Mouse (Mus musculus): ENCODE data around the gene Pcbp2. TPM values are rescaled to one million over a fixed set of nuclear protein-coding genes. Genes with fewer than 3 reads are reported as not detected.

Pcbp2 gene
- polyA plus RNA-seq, 1 experiment from 2014 or later, result 191 TPM

DNA sequence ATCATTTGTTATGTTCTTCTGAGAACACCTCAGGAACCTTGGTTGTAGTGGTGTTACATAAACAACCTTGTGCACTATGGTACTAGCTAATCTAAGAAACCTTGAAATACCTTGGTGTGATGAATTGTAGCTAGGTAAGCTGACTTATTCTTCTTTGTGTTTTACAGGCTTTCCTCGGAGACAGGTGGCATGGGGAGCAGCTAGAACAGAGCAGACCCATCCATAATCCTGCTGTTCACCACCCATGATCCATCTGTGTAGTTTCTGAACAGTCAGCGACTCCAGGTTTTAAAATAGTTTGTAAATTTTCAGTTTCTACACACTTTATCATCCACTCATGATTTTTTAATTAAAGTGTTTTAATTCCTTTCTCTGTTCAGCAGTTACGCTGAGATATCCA is 28.0 kb downstream of the Pcbp2 start:
- 91% methylated on average over 3 of the region's 3 CpGs for WGBS
- no peak for DNase-seq (ENCODE audit: low spot score)

GRCm38 (mm10) chr15:102499370-102499769 is 29.0 kb downstream of the Pcbp2 start:
- ATAC-seq (replicated peaks; ENCODE audit: low FRiP score, low read depth) (no peak), DNase-seq (ENCODE audit: low spot score) (no peak)
- no peaks in the 10 kb centered on the region for H3K4me1 ChIP-seq (replicated peaks; ENCODE audit: insufficient read depth, low read length)
- no peak overlapping the region for H3K9ac ChIP-seq (ENCODE audit: low read depth, low read length)
- TF ChIP-seq CTCF (IDR thresholded peaks at IDR 0.05; ENCODE audit: low read depth), result no peak
- H3K9me3 ChIP-seq (replicated peaks; ENCODE audit: low read length), result no peaks in the 10 kb centered on the region
- WGBS, result 60% methylated on average over 3 of the region's 3 CpGs
- H3K36me3 ChIP-seq (ENCODE audit: insufficient read depth, low read length), result peaks cover 60% of the 10 kb centered on the region
- no peak overlapping the region for H3K4me3 ChIP-seq (replicated peaks; ENCODE audit: low read depth, low read length)
- H3K27ac ChIP-seq, result no peak overlapping the region
- H3K27me3 ChIP-seq (ENCODE audit: insufficient read depth, low read length), result no peaks in the 10 kb centered on the region
- no peak overlapping the region for H3K4me2 ChIP-seq (ENCODE audit: low read length)

More for the DNA sequence above, 28.0 kb downstream of the Pcbp2 start:
- no peak overlapping the region for H3K27ac ChIP-seq
- no peak overlapping the region for H3K4me2 ChIP-seq (ENCODE audit: low read length)
- no peak for TF ChIP-seq CTCF (IDR thresholded peaks at IDR 0.05; ENCODE audit: low read depth)
- ATAC-seq (replicated peaks; ENCODE audit: low FRiP score, low read depth), result no peak
- peaks cover 59% of the 10 kb centered on the region for H3K36me3 ChIP-seq (ENCODE audit: insufficient read depth, low read length)
- no peak overlapping the region for H3K9ac ChIP-seq (ENCODE audit: low read depth, low read length)
- no peaks in the 10 kb centered on the region for H3K4me1 ChIP-seq (replicated peaks; ENCODE audit: insufficient read depth, low read length)
- H3K4me3 ChIP-seq (replicated peaks; ENCODE audit: low read depth, low read length), result no peak overlapping the region
- H3K9me3 ChIP-seq (replicated peaks; ENCODE audit: low read length), result no peaks in the 10 kb centered on the region
- H3K27me3 ChIP-seq (ENCODE audit: insufficient read depth, low read length), result no peaks in the 10 kb centered on the region

DNA sequence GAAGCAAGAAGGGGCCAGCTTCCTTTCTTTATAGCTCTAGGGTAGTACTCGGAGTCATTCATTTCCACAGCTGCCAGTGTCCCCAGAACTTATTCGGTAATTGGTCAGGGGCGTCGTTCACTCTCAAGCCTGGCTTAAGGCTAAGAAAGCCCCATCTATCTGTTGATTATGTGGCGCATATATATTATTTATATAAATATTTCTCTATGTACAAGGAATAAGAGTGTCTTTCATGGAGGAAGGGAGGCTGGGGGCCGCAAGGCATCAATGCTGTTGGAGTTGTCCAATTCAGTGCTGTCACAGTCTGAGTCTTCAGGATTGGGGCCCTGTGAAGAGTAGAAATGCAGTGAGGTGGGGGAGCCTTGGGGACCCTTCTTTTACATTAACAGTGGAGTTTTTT is 29.5 kb downstream of the Pcbp2 start:
- Histone ChIP-seq H3K9me3 (replicated peaks; ENCODE audit: low read length) (no peaks in the 10 kb centered on the region), H3K36me3 (ENCODE audit: insufficient read depth, low read length) (peaks cover 59% of the 10 kb centered on the region), H3K9ac (ENCODE audit: low read depth, low read length) (no peak overlapping the region), H3K4me1 (replicated peaks; ENCODE audit: insufficient read depth, low read length) (no peaks in the 10 kb centered on the region), H3K27me3 (ENCODE audit: insufficient read depth, low read length) (no peaks in the 10 kb centered on the region), H3K27ac (no peak overlapping the region), H3K4me2 (ENCODE audit: low read length) (no peak overlapping the region), H3K4me3 (replicated peaks; ENCODE audit: low read depth, low read length) (no peak overlapping the region)
- 88% methylated on average over 6 of the region's 6 CpGs for WGBS
- ATAC-seq (replicated peaks; ENCODE audit: low FRiP score, low read depth) (no peak), DNase-seq (ENCODE audit: low spot score) (no peak)
- no peak for TF ChIP-seq CTCF (IDR thresholded peaks at IDR 0.05; ENCODE audit: low read depth)

DNA sequence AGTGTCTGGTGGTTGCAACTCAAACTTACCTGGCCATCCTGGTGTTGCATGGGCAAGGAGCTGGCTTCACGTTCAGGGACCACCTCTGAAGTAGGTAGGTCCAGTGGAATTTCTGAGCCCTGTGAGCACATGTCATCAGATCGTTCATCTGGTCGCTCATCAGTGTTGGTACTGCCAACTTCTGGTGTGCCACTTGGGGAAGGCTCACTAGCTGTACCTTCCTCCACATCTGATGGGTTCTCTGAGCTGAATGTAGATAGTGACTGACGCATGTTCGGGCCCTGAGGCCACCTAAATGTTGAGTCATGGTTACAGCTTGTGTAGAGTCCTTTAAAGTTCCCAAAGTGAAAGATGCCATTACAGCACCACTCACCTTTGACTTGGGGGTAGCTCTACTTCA is 30.1 kb downstream of the Pcbp2 start:
- Histone ChIP-seq H3K4me1 (replicated peaks; ENCODE audit: insufficient read depth, low read length) (no peaks in the 10 kb centered on the region), H3K4me3 (replicated peaks; ENCODE audit: low read depth, low read length) (no peak overlapping the region), H3K27ac (no peak overlapping the region), H3K9ac (ENCODE audit: low read depth, low read length) (no peak overlapping the region), H3K4me2 (ENCODE audit: low read length) (no peak overlapping the region), H3K9me3 (replicated peaks; ENCODE audit: low read length) (no peaks in the 10 kb centered on the region), H3K27me3 (ENCODE audit: insufficient read depth, low read length) (no peaks in the 10 kb centered on the region), H3K36me3 (ENCODE audit: insufficient read depth, low read length) (peaks cover 59% of the 10 kb centered on the region)
- TF ChIP-seq CTCF (IDR thresholded peaks at IDR 0.05; ENCODE audit: low read depth), result no peak
- ATAC-seq (replicated peaks; ENCODE audit: low FRiP score, low read depth) (no peak), DNase-seq (ENCODE audit: low spot score) (no peak)
- 87% methylated on average over 5 of the region's 5 CpGs for WGBS

- Histone ChIP-seq H3K36me3 (ENCODE audit: insufficient read depth, low read length) (peaks cover 56% of the 10 kb centered on the region), H3K4me2 (ENCODE audit: low read length) (no peak overlapping the region), H3K4me3 (replicated peaks; ENCODE audit: low read depth, low read length) (no peak overlapping the region), H3K9ac (ENCODE audit: low read depth, low read length) (no peak overlapping the region), H3K27ac (no peak overlapping the region), H3K27me3 (ENCODE audit: insufficient read depth, low read length) (no peaks in the 10 kb centered on the region), H3K4me1 (replicated peaks; ENCODE audit: insufficient read depth, low read length) (no peaks in the 10 kb centered on the region), H3K9me3 (replicated peaks; ENCODE audit: low read length) (no peaks in the 10 kb centered on the region)
- ATAC-seq (replicated peaks; ENCODE audit: low FRiP score, low read depth) (0 out of 2 replicates have a peak, but pooled peaks have one; percentile 15), DNase-seq (ENCODE audit: low spot score) (no peak)
- TF ChIP-seq CTCF (IDR thresholded peaks at IDR 0.05; ENCODE audit: low read depth), result no peak
- 88% methylated on average over 19 of the region's 19 CpGs for WGBS
Observed at GRCm38 (mm10) chr15:102501084-102501814, 30.9 kb downstream of the Pcbp2 start.

GRCm38 (mm10) chr15:102502254-102502840 is 32.0 kb downstream of the Pcbp2 start:
- no peak; the same call in 1 of the 2 replicates for ATAC-seq (replicated peaks; ENCODE audit: low FRiP score, low read depth)
- H3K27me3 ChIP-seq (ENCODE audit: insufficient read depth, low read length), result no peaks in the 10 kb centered on the region
- TF ChIP-seq CTCF (IDR thresholded peaks at IDR 0.05; ENCODE audit: low read depth), result no peak
- peaks cover 54% of the 10 kb centered on the region for H3K36me3 ChIP-seq (ENCODE audit: insufficient read depth, low read length)
- H3K4me2 ChIP-seq (ENCODE audit: low read length), result no peak overlapping the region
- no peak overlapping the region for H3K27ac ChIP-seq
- H3K4me3 ChIP-seq (replicated peaks; ENCODE audit: low read depth, low read length), result no peak overlapping the region
- H3K9me3 ChIP-seq (replicated peaks; ENCODE audit: low read length), result no peaks in the 10 kb centered on the region
- WGBS, result 62% methylated on average over 9 of the region's 9 CpGs
- no peak overlapping the region for H3K9ac ChIP-seq (ENCODE audit: low read depth, low read length)
- DNase-seq (ENCODE audit: low spot score), result peak; percentile 29
- H3K4me1 ChIP-seq (replicated peaks; ENCODE audit: insufficient read depth, low read length), result no peaks in the 10 kb centered on the region

All from kidney, postnatal 0 days (tissue).